Mouse (Mus musculus) hindbrain, postnatal 0 days (tissue): ENCODE results near the gene Vgf. TPM values are rescaled to one million over a fixed set of nuclear protein-coding genes. Genes with fewer than 3 reads are reported as not detected.

Source experiments
- ATAC-seq: fragments of 200-750 bp; cut with Nextera tagmentation; 2 replicates; pipeline ENCODE4 v1.8.0; 2017; ENCODE audit warnings: mild to moderate bottlenecking, moderate TSS enrichment, moderate library complexity
- DNase-seq: peaks from one replicate; pipeline ENCODE4 v3.0.0-alpha.2; 2015; ENCODE audit warnings: low spot score
- H3K27ac ChIP-seq: fragments of 300-500 bp; sonication (generic); 2 replicates; pipeline ENCODE4 v1.5.1; 2014; ENCODE audit warnings: mild to moderate bottlenecking
- H3K27me3 ChIP-seq: fragments of 300-500 bp; sonication (generic); 2 replicates; pipeline ENCODE4 v1.6.1; 2014; ENCODE audit warnings: low read length, mixed read lengths; ENCODE audit not compliant: insufficient read depth
- H3K36me3 ChIP-seq: fragments of 300-500 bp; sonication (generic); 2 replicates; pipeline ENCODE4 v1.6.1; 2014; ENCODE audit warnings: low read length, mixed read lengths; ENCODE audit not compliant: insufficient read depth
- H3K4me1 ChIP-seq: fragments of 300-500 bp; sonication (generic); 2 replicates; pipeline ENCODE4 v1.6.1; 2014; ENCODE audit warnings: antibody characterized with exemption, low read length, mixed read lengths; ENCODE audit not compliant: insufficient read depth
- H3K4me2 ChIP-seq: fragments of 300-500 bp; sonication (generic); 2 replicates; pipeline ENCODE4 v1.6.1; 2014; ENCODE audit warnings: low read depth, mild to moderate bottlenecking, low read length, moderate library complexity, mixed read lengths
- H3K4me3 ChIP-seq: fragments of 300-500 bp; sonication (generic); 2 replicates; pipeline ENCODE4 v1.5.1; 2014; ENCODE audit warnings: low read length
- H3K9ac ChIP-seq: fragments of 300-500 bp; sonication (generic); replicated peaks from 2 replicates; pipeline ENCODE4 v1.6.1; 2014; ENCODE audit warnings: mild to moderate bottlenecking, low read length, moderate library complexity, mixed read lengths
- H3K9me3 ChIP-seq: fragments of 300-500 bp; sonication (generic); 2 replicates; pipeline ENCODE4 v1.6.1; 2016; ENCODE audit warnings: low read length, mixed read lengths
- CTCF ChIP-seq: IDR thresholded peaks from 2 replicates; pipeline ENCODE4 v1.5.1; 2016; ENCODE audit warnings: antibody characterized with exemption, control low read depth, low read depth
- WGBS: fragments of 180-500 bp; shearing (Covaris S2); extraction: QIAGEN DNeasy Blood & Tissue Kit; methylation state at CpG from one replicate; pipeline ENCODE4 v1.1.7; 2014; 5-methylcytosine and 5-hydroxymethylcytosine counted together
- polyA plus RNA-seq: library from polyadenylated mRNA; unstranded; fragments of >200 nt; fragmentation: Nextera tagmentation; extraction: Ambion mirVana; gene quantifications from 2 replicates; pipeline ENCODE4 v1.2.1, GENCODE M21; 2015
- total RNA-seq: library from RNA; depleted of rRNA; stranded (reverse); fragments of >200 nt; gene quantifications from 2 replicates; pipeline ENCODE4 v1.2.3, GENCODE M21; 2014

Gene Vgf
- total and polyA plus RNA-seq, 2 experiments from 2014 or later = 45.9 to 136 TPM

GRCm38 (mm10) chr5:137039453-137039852 is 13.3 kb downstream of the Vgf start:
- no peak for TF ChIP-seq CTCF
- peaks cover 53% of the 10 kb centered on the region for H3K36me3 ChIP-seq
- ATAC-seq (no peak), DNase-seq (no peak)
- WGBS = 95% methylated on average over 10 of the region's 10 CpGs
- H3K4me3 ChIP-seq = no peak overlapping the region
- H3K4me2 ChIP-seq = no peak overlapping the region
- no peaks in the 10 kb centered on the region for H3K27me3 ChIP-seq
- H3K9me3 ChIP-seq = no peaks in the 10 kb centered on the region
- no peak overlapping the region for H3K27ac ChIP-seq
- no peak overlapping the region for H3K9ac ChIP-seq
- no peaks in the 10 kb centered on the region for H3K4me1 ChIP-seq

- no peak overlapping the region for H3K4me3 ChIP-seq
- no peak overlapping the region for H3K27ac ChIP-seq
- H3K9me3 ChIP-seq = no peaks in the 10 kb centered on the region
- ATAC-seq = no peak
- DNase-seq = no peak
- TF ChIP-seq CTCF = no peak
- no peak overlapping the region for H3K9ac ChIP-seq
- no peaks in the 10 kb centered on the region for H3K27me3 ChIP-seq
- no peaks in the 10 kb centered on the region for H3K4me1 ChIP-seq
- WGBS = 84% methylated on average over 10 of the region's 10 CpGs
- peaks cover 50% of the 10 kb centered on the region for H3K36me3 ChIP-seq
- H3K4me2 ChIP-seq = no peak overlapping the region
These were observed 15.2 kb downstream of the Vgf start for GRCm38 (mm10) chr5:137041442-137041841.

- H3K9me3 ChIP-seq = no peaks in the 10 kb centered on the region
- DNase-seq (no peak), ATAC-seq (no peak)
- H3K9ac ChIP-seq = no peak overlapping the region
- WGBS = 96% methylated on average over 7 of the region's 7 CpGs
- no peak for TF ChIP-seq CTCF
- H3K27me3 ChIP-seq = no peaks in the 10 kb centered on the region
- peaks cover 28% of the 10 kb centered on the region for H3K36me3 ChIP-seq
- no peak overlapping the region for H3K4me2 ChIP-seq
- H3K4me1 ChIP-seq = no peaks in the 10 kb centered on the region
- H3K4me3 ChIP-seq = no peak overlapping the region
- H3K27ac ChIP-seq = no peak overlapping the region
These were observed 17.8 kb downstream of the Vgf start for GRCm38 (mm10) chr5:137043997-137044396.

- Histone ChIP-seq H3K27ac (peak within 1 kb of the TSS; percentile 76), H3K36me3 (peaks cover 12% of the 10 kb centered on the region; the same call in 1 of the 2 replicates), H3K4me2 (peak within 1 kb of the TSS; percentile 84), H3K9ac (peak within 1 kb of the TSS; percentile 74), H3K4me3 (peak within 1 kb of the TSS; percentile 67), H3K4me1 (no peaks in the 10 kb centered on the region), H3K27me3 (no peaks in the 10 kb centered on the region), H3K9me3 (no peaks in the 10 kb centered on the region)
- TF ChIP-seq CTCF = no peak
- DNase-seq = peak; percentile 99
- WGBS = under 1% methylated on average over 48 of the region's 48 CpGs
- ATAC-seq = peak; percentile 94
These were observed 19.5 kb downstream of the Vgf start, which contains the start of gene Ap1s1 for GRCm38 (mm10) chr5:137045402-137046323. Gene Ap1s1 (minus strand): TSS chr5:137046135.

GRCm38 (mm10) chr5:137046324-137046718 is 20.1 kb downstream of the Vgf start:
- DNase-seq (no peak), ATAC-seq (no peak; the same call in 1 of the 2 replicates)
- H3K4me1 ChIP-seq = no peaks in the 10 kb centered on the region
- peak overlapping the region; percentile 62 for H3K27ac ChIP-seq
- no peak for TF ChIP-seq CTCF
- no peak overlapping the region for H3K9ac ChIP-seq
- H3K9me3 ChIP-seq = no peaks in the 10 kb centered on the region
- H3K4me3 ChIP-seq = peak overlapping the region; percentile 67; the same call in 1 of the 2 replicates
- H3K4me2 ChIP-seq = peak overlapping the region; percentile 84
- peaks cover 8% of the 10 kb centered on the region; the same call in 1 of the 2 replicates for H3K36me3 ChIP-seq
- WGBS = 22% methylated on average over 5 of the region's 5 CpGs
- H3K27me3 ChIP-seq = no peaks in the 10 kb centered on the region

- DNase-seq (no peak), ATAC-seq (no peak)
- H3K36me3 ChIP-seq = 0 out of 2 replicates have a peak, but pooled peaks cover 2% of the 10 kb centered on the region
- no peaks in the 10 kb centered on the region for H3K4me1 ChIP-seq
- no peak overlapping the region for H3K9ac ChIP-seq
- no peaks in the 10 kb centered on the region for H3K9me3 ChIP-seq
- H3K27me3 ChIP-seq = no peaks in the 10 kb centered on the region
- no peak overlapping the region for H3K4me3 ChIP-seq
- no peak overlapping the region for H3K27ac ChIP-seq
- TF ChIP-seq CTCF = no peak
- no peak overlapping the region for H3K4me2 ChIP-seq
These were observed 20.8 kb downstream of the Vgf start for GRCm38 (mm10) chr5:137046991-137047390.

GRCm38 (mm10) chr5:137051125-137051524 is 24.9 kb downstream of the Vgf start:
- Histone ChIP-seq H3K9ac (no peak overlapping the region), H3K4me1 (no peaks in the 10 kb centered on the region), H3K36me3 (no peaks in the 10 kb centered on the region), H3K4me3 (no peak overlapping the region), H3K27ac (no peak overlapping the region), H3K4me2 (no peak overlapping the region), H3K9me3 (no peaks in the 10 kb centered on the region), H3K27me3 (no peaks in the 10 kb centered on the region)
- no peak for TF ChIP-seq CTCF
- no peak for DNase-seq
- 44% methylated on average over 6 of the region's 6 CpGs for whole genome bisulfite sequencing
- no peak for ATAC-seq
